Mouse (Mus musculus): ENCODE data around the gene Foxi1. TPM values are rescaled to one million over a fixed set of nuclear protein-coding genes. Genes with fewer than 3 reads are reported as not detected.
A peak's percentile ranks its signal among the peaks of the same experiment; 100 is the strongest.

Gene Foxi1
- polyA plus RNA-seq, 1 experiment from 2014 or later = not detected

DNA sequence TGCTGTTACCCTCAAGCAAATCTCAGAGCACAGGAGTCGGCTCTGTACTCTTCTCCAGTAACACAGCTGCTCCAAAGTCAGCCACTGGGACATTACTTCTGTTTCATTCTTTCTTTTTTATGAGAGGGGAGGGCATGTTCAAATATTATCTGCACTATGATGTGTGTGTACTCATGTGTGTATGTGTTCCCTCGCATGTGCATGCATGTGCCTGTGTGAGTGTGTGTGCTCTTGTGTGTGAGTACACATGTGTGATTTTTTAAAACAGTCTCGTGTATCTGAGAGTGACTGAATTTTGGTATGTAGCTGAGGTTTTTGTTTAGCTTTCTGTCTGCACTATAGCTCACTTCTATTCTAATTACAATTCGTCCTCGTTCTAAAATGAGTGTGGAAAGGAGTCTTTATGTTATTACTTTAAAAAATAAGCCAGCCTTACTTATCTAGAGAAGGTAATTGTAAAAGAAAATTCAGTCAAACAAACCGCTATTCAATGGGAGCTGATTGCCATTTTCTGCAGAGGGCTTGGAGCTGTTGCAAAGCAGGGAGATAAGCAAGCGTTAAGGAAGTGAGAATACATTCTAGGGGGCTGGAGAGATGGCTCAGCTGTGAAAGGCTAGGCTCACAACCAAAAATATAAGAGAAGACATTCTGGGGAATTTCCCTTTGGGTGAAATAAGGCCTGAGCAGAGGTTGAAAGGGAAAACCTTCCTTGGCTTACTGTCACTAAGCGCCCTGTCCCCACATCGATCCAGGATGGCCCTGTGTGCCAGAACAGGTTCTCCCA, 13.5 kb downstream of the Foxi1 start:
- no peak for ATAC-seq (ENCODE audit: low FRiP score)
- no peak overlapping the region for H3K9ac ChIP-seq
- H3K4me1 ChIP-seq (replicated peaks) = no peaks in the 10 kb centered on the region
- H3K27me3 ChIP-seq = no peaks in the 10 kb centered on the region
- H3K4me2 ChIP-seq = no peak overlapping the region
- no peaks in the 10 kb centered on the region for H3K9me3 ChIP-seq
- H3K27ac ChIP-seq = no peak overlapping the region
- WGBS = 75% methylated on average over 9 of the region's 9 CpGs
- no peaks in the 10 kb centered on the region for H3K36me3 ChIP-seq
- H3K4me3 ChIP-seq = no peak overlapping the region

GRCm38 (mm10) chr11:34193658-34194057, 14.2 kb downstream of the Foxi1 start:
- Histone ChIP-seq H3K36me3 (no peaks in the 10 kb centered on the region), H3K9me3 (no peaks in the 10 kb centered on the region), H3K27me3 (no peaks in the 10 kb centered on the region), H3K27ac (no peak overlapping the region), H3K4me1 (replicated peaks) (no peaks in the 10 kb centered on the region), H3K9ac (no peak overlapping the region), H3K4me2 (no peak overlapping the region), H3K4me3 (no peak overlapping the region)
- WGBS = 52% methylated on average over 3 of the region's 3 CpGs
- no peak for ATAC-seq (ENCODE audit: low FRiP score)

- Histone ChIP-seq H3K27ac (no peak overlapping the region), H3K4me2 (no peak overlapping the region), H3K4me3 (no peak overlapping the region), H3K4me1 (replicated peaks) (peaks cover 23% of the 10 kb centered on the region), H3K27me3 (no peaks in the 10 kb centered on the region), H3K9me3 (no peaks in the 10 kb centered on the region), H3K36me3 (no peaks in the 10 kb centered on the region), H3K9ac (no peak overlapping the region)
- WGBS = 65% methylated on average over 2 of the region's 2 CpGs
- ATAC-seq (ENCODE audit: low FRiP score) = no peak
These were observed 23.6 kb downstream of the Foxi1 start for GRCm38 (mm10) chr11:34184266-34184665.

DNA sequence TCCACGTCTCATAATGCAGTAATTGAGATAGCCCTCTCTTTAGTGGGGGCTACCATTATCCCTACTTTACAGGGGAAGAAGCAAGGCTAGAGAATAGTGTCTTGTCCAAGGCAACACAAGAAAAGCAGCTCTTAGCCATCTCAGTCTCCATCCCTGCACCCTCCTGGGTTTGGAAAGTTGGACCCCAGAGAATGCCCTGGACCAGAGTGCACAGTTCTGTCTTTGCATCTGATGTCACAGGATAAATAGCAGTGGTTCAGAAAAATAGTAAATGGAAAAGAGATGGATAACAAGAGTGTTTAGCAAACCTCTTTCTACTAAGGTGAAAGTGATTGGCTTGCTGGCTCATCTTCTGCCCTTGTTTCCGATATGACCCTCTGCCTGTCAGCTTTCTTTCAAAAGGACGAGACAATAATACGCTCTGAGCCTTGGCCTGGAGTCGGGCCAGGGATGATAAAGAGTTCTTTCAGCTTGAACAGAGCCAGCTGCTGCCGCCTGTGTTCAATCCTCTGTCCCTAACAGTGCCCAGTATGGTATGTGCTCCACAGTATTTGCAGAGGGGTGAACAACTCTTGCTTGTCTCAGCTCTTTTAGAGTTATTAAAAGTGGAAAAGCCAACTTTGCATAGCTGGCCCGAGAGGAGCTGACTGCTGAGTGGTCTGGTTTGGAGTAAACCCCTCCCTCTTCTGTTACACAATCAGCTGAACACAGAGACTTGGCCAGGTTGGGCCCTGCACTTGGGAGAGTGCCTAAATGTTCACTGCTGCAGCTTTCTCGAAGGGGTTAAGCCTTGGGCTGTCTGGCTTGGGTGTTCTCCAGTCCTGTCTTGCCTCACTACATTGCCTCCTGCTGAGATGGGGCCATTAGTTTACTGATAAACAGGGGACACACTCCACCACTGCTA, 26.4 kb downstream of the Foxi1 start:
- Histone ChIP-seq H3K4me2 (no peak overlapping the region), H3K9ac (no peak overlapping the region), H3K4me1 (replicated peaks) (peaks cover 23% of the 10 kb centered on the region), H3K27me3 (no peaks in the 10 kb centered on the region), H3K36me3 (no peaks in the 10 kb centered on the region), H3K9me3 (no peaks in the 10 kb centered on the region), H3K27ac (peak overlapping the region; percentile 78), H3K4me3 (no peak overlapping the region)
- ATAC-seq (ENCODE audit: low FRiP score) = peak; percentile 93
- WGBS = 22% methylated on average over 8 of the region's 8 CpGs

DNA sequence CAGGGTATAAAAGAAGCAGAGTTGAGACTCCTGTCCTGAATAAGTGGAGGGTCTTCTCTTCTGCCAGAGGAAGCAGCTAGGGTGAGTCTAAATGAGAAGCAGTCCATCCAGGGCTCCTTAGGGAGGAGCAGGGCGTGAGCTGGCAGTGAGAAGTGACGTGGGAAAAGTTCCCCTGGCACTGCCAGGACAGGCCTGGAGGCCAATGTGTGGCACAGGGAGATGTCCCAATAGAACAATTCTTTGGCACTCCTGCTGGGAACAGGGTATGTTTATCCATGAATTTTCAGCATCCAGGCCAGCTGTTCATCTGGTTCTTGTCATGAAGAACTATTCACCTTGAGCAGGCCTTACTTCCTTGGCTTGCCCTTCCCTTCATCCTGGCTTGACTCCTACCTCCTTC, 29.1 kb downstream of the Foxi1 start:
- Histone ChIP-seq H3K4me1 (replicated peaks) (peaks cover 17% of the 10 kb centered on the region), H3K27ac (no peak overlapping the region), H3K9me3 (no peaks in the 10 kb centered on the region), H3K27me3 (no peaks in the 10 kb centered on the region), H3K36me3 (no peaks in the 10 kb centered on the region), H3K9ac (no peak overlapping the region), H3K4me3 (no peak overlapping the region), H3K4me2 (no peak overlapping the region)
- WGBS = 77% methylated on average over 2 of the region's 2 CpGs
- no peak for ATAC-seq (ENCODE audit: low FRiP score)

DNA sequence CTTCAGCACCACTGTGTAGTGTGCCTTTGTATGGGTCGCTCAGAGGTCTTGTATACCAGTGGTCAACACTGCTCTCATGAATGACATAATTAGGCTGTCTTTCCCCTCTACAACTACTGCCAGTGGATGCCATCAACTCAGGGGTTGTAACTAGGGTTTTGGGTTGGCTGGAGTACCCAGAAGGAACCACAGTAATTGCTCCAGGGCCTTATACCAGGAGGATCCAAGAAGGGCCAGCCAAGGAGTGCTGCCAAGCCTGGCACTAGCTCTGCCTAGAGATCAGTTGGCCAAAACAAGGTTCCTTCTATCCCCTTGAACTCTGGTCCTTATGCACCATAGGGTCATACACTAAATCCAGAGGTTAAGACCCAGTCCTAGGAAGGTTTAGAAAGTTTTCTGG, 31.5 kb downstream of the Foxi1 start:
- no peak for ATAC-seq (ENCODE audit: low FRiP score)
- WGBS = 89% methylated on average over 1 of the region's 1 CpGs

DNA sequence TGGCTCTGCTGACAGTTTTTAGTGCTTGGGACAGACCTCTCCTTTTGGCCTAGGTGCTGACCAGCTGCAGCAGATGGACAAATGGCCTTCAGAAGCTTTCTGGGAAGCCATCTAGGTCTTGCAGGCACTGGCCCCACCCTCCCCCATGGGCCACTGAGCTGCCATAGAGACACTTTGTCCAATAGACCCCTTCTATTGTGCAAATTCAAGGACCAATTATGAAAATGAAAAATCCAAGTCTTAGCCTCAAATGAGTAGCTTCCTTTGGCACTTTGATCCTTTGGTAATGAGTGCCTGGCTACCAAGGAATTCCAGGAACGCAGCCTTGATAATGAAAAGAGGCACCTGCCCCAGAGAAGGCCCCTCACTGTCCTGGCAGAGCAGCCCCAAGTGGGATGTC, 36.7 kb downstream of the Foxi1 start:
- Histone ChIP-seq H3K27me3 (no peaks in the 10 kb centered on the region), H3K27ac (no peak overlapping the region), H3K4me3 (no peak overlapping the region), H3K9ac (no peak overlapping the region), H3K4me1 (replicated peaks) (0 out of 2 replicates have a peak, but pooled peaks cover 6% of the 10 kb centered on the region), H3K4me2 (no peak overlapping the region), H3K9me3 (no peaks in the 10 kb centered on the region), H3K36me3 (no peaks in the 10 kb centered on the region)
- 93% methylated on average over 1 of the region's 1 CpGs for WGBS
- no peak for ATAC-seq (ENCODE audit: low FRiP score)

More for the DNA sequence above, 31.5 kb downstream of the Foxi1 start:
- Histone ChIP-seq H3K4me2 (no peak overlapping the region), H3K9me3 (no peaks in the 10 kb centered on the region), H3K27ac (no peak overlapping the region), H3K9ac (no peak overlapping the region), H3K27me3 (no peaks in the 10 kb centered on the region), H3K36me3 (no peaks in the 10 kb centered on the region), H3K4me1 (replicated peaks) (peaks cover 5% of the 10 kb centered on the region), H3K4me3 (no peak overlapping the region)

GRCm38 (mm10) chr11:34169464-34169894, 38.4 kb downstream of the Foxi1 start:
- Histone ChIP-seq H3K4me2 (no peak overlapping the region), H3K36me3 (no peaks in the 10 kb centered on the region), H3K27ac (no peak overlapping the region), H3K4me3 (no peak overlapping the region), H3K9me3 (no peaks in the 10 kb centered on the region), H3K27me3 (no peaks in the 10 kb centered on the region), H3K9ac (no peak overlapping the region), H3K4me1 (replicated peaks) (0 out of 2 replicates have a peak, but pooled peaks cover 6% of the 10 kb centered on the region)
- ATAC-seq (ENCODE audit: low FRiP score) = no peak
- WGBS = 49% methylated on average over 5 of the region's 5 CpGs

DNA sequence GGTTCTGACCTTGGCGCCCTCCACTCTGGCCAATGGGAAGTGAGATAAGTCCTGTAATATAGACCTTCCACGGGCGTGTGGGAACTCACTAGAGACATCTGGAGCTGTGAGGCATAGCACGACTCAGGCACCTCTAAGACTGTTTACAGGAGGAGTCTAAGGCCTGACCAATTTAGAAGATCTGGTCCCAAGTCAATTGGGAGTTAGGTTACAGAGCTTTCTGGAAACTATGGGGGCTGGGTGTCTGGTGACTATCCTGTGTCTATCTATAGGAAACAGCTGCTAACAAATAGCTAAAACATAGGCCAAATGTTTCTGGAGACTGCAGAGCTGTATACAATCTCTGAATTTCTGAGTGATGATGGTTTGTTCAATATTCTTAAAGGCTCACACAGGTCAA, 41.5 kb downstream of the Foxi1 start:
- Histone ChIP-seq H3K9ac (no peak overlapping the region), H3K27ac (no peak overlapping the region), H3K36me3 (no peaks in the 10 kb centered on the region), H3K9me3 (peaks cover 3% of the 10 kb centered on the region; the same call in 1 of the 2 replicates), H3K4me2 (no peak overlapping the region), H3K27me3 (no peaks in the 10 kb centered on the region), H3K4me3 (no peak overlapping the region), H3K4me1 (replicated peaks) (0 out of 2 replicates have a peak, but pooled peaks cover 6% of the 10 kb centered on the region)
- ATAC-seq (ENCODE audit: low FRiP score) = no peak
- 87% methylated on average over 4 of the region's 4 CpGs for WGBS

DNA sequence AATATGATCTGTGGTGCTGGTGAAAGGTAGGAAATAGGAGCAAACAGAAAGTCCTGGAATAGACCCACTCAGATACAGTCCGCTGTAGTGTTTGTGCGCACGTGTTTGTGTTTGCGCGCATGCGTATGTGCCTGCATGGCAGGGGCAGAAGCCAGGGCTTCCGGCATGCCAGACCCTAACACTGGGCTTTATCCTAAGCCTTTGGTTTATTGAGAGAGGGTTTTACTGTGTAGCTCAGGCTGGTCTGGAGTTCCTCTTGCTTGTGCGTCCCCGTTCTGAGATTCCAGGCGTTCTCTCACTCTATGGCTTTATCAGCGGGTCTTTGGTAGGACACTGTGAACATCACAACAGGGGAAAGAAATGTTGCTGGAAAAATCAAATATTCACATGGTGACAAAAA, 42.6 kb downstream of the Foxi1 start:
- WGBS = 97% methylated on average over 11 of the region's 11 CpGs
- no peak overlapping the region for H3K4me3 ChIP-seq
- H3K9ac ChIP-seq = no peak overlapping the region
- H3K27me3 ChIP-seq = no peaks in the 10 kb centered on the region
- H3K4me2 ChIP-seq = no peak overlapping the region
- H3K4me1 ChIP-seq (replicated peaks) = 0 out of 2 replicates have a peak, but pooled peaks cover 6% of the 10 kb centered on the region
- peaks cover 7% of the 10 kb centered on the region; the same call in 1 of the 2 replicates for H3K9me3 ChIP-seq
- no peak for ATAC-seq (ENCODE audit: low FRiP score)
- H3K27ac ChIP-seq = no peak overlapping the region
- H3K36me3 ChIP-seq = no peaks in the 10 kb centered on the region

DNA sequence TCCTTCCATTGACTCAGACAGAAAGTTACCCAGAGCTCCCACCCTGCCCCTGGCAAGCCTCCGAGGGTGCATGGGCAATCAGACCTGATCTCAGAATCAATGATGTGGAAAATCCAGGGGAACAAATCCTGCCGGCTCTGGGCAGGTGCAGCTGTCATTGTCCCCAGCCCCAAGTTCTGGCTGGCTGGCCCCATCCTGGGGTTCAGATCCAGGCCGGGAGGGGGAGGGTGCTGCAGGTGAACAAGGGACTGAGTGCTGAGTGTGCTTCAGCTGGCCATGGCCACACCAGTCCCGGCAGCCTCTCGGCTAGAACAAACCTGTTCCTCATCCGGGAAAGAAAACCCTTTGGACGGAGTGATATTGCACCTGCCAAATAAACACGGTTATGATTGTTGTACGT, 49.0 kb downstream of the Foxi1 start:
- H3K27me3 ChIP-seq = no peaks in the 10 kb centered on the region
- WGBS = 85% methylated on average over 9 of the region's 9 CpGs

GRCm38 (mm10) chr11:34155235-34155634, 52.7 kb downstream of the Foxi1 start:
- Histone ChIP-seq H3K4me3 (no peak overlapping the region), H3K36me3 (no peaks in the 10 kb centered on the region), H3K4me2 (no peak overlapping the region), H3K27me3 (no peaks in the 10 kb centered on the region), H3K9me3 (no peaks in the 10 kb centered on the region), H3K4me1 (replicated peaks) (no peaks in the 10 kb centered on the region), H3K9ac (no peak overlapping the region), H3K27ac (no peak overlapping the region)
- WGBS = 82% methylated on average over 7 of the region's 7 CpGs
- ATAC-seq (ENCODE audit: low FRiP score) = no peak

More for the DNA sequence above, 49.0 kb downstream of the Foxi1 start:
- ATAC-seq (ENCODE audit: low FRiP score) = no peak
- H3K36me3 ChIP-seq = no peaks in the 10 kb centered on the region
- H3K9me3 ChIP-seq = peaks cover 7% of the 10 kb centered on the region; the same call in 1 of the 2 replicates
- no peak overlapping the region for H3K27ac ChIP-seq
- no peak overlapping the region for H3K4me2 ChIP-seq
- H3K4me3 ChIP-seq = no peak overlapping the region
- no peaks in the 10 kb centered on the region for H3K4me1 ChIP-seq (replicated peaks)
- no peak overlapping the region for H3K9ac ChIP-seq
